Mouse (Mus musculus): ENCODE results near the gene Prm2. TPM values are rescaled to one million over a fixed set of nuclear protein-coding genes. Genes with fewer than 3 reads are reported as not detected.

Prm2 gene
- polyA plus RNA-seq (2015; fragmentation: Nextera tagmentation; extraction: Ambion mirVana), result not detected in 2 replicates

GRCm38 (mm10) chr16:10796034-10796433 lies at the start of gene Prm2:
Prm2 (minus strand) TSS chr16:10796134.
- no peak within 1 kb of the TSS for H3K4me3 ChIP-seq

GRCm38 (mm10) chr16:10844319-10844670 lies 48.4 kb upstream of the Prm2 start:
- 72% methylated on average over 6 of the region's 6 CpGs for WGBS
- ATAC-seq (ENCODE audit: low read depth), result no peak
- no peak overlapping the region for H3K9ac ChIP-seq
- H3K27ac ChIP-seq (replicated peaks), result no peak overlapping the region
- peak overlapping the region; percentile 45 for H3K4me2 ChIP-seq
- H3K9me3 ChIP-seq, result no peaks in the 10 kb centered on the region
- H3K27me3 ChIP-seq, result no peaks in the 10 kb centered on the region
- H3K36me3 ChIP-seq, result no peaks in the 10 kb centered on the region
- no peak overlapping the region for H3K4me3 ChIP-seq
- H3K4me1 ChIP-seq (replicated peaks), result peaks cover 18% of the 10 kb centered on the region; the same call in 1 of the 2 replicates

More at GRCm38 (mm10) chr16:10796034-10796433, at the start of gene Prm2:
- H3K9ac ChIP-seq, result no peak within 1 kb of the TSS
- no peak within 1 kb of the TSS for H3K4me2 ChIP-seq
- 80% methylated on average over 6 of the region's 6 CpGs for WGBS
- no peaks in the 10 kb centered on the region for H3K36me3 ChIP-seq
- H3K27ac ChIP-seq (replicated peaks), result no peak within 1 kb of the TSS
- H3K4me1 ChIP-seq (replicated peaks), result no peaks in the 10 kb centered on the region
- H3K9me3 ChIP-seq, result no peaks in the 10 kb centered on the region
- ATAC-seq (ENCODE audit: low read depth), result no peak
- peaks cover 23% of the 10 kb centered on the region for H3K27me3 ChIP-seq

GRCm38 (mm10) chr16:10843486-10844318 lies 47.8 kb upstream of the Prm2 start:
- H3K9me3 ChIP-seq, result no peaks in the 10 kb centered on the region
- H3K36me3 ChIP-seq, result no peaks in the 10 kb centered on the region
- no peak overlapping the region; the same call in 1 of the 2 replicates for H3K27ac ChIP-seq (replicated peaks)
- peak overlapping the region; percentile 45 for H3K4me2 ChIP-seq
- no peak for ATAC-seq (ENCODE audit: low read depth)
- peaks cover 21% of the 10 kb centered on the region; the same call in 1 of the 2 replicates for H3K4me1 ChIP-seq (replicated peaks)
- no peak overlapping the region; the same call in 1 of the 2 replicates for H3K4me3 ChIP-seq
- no peaks in the 10 kb centered on the region for H3K27me3 ChIP-seq
- 28% methylated on average over 18 of the region's 18 CpGs for WGBS
- H3K9ac ChIP-seq, result peak overlapping the region; percentile 26; the same call in 1 of the 2 replicates

- Histone ChIP-seq H3K27me3 (no peaks in the 10 kb centered on the region), H3K4me2 (no peak overlapping the region), H3K36me3 (no peaks in the 10 kb centered on the region), H3K4me1 (replicated peaks) (peaks cover 30% of the 10 kb centered on the region), H3K4me3 (no peak overlapping the region), H3K27ac (replicated peaks) (no peak overlapping the region), H3K9me3 (no peaks in the 10 kb centered on the region), H3K9ac (no peak overlapping the region)
- ATAC-seq (ENCODE audit: low read depth), result no peak
- 50% methylated on average over 4 of the region's 4 CpGs for WGBS
Observed at GRCm38 (mm10) chr16:10842282-10842855, 46.4 kb upstream of the Prm2 start.

- WGBS, result 91% methylated on average over 14 of the region's 14 CpGs
- H3K36me3 ChIP-seq, result no peaks in the 10 kb centered on the region
- no peak overlapping the region for H3K9ac ChIP-seq
- ATAC-seq (ENCODE audit: low read depth), result no peak
- H3K27ac ChIP-seq (replicated peaks), result no peak overlapping the region
- H3K27me3 ChIP-seq, result no peaks in the 10 kb centered on the region
- H3K4me2 ChIP-seq, result no peak overlapping the region
- no peak overlapping the region for H3K4me3 ChIP-seq
- no peaks in the 10 kb centered on the region for H3K9me3 ChIP-seq
- H3K4me1 ChIP-seq (replicated peaks), result peaks cover 28% of the 10 kb centered on the region
Observed at GRCm38 (mm10) chr16:10840018-10840417, 44.1 kb upstream of the Prm2 start.

- Histone ChIP-seq H3K4me1 (replicated peaks) (peaks cover 25% of the 10 kb centered on the region), H3K27me3 (no peaks in the 10 kb centered on the region), H3K9me3 (no peaks in the 10 kb centered on the region), H3K4me3 (no peak overlapping the region), H3K27ac (replicated peaks) (no peak overlapping the region), H3K4me2 (no peak overlapping the region), H3K9ac (no peak overlapping the region), H3K36me3 (no peaks in the 10 kb centered on the region)
- WGBS, result 29% methylated on average over 10 of the region's 10 CpGs
- no peak for ATAC-seq (ENCODE audit: low read depth)
Observed at GRCm38 (mm10) chr16:10838487-10839245, 42.7 kb upstream of the Prm2 start.

- Histone ChIP-seq H3K27me3 (no peaks in the 10 kb centered on the region), H3K4me2 (no peak overlapping the region), H3K9me3 (no peaks in the 10 kb centered on the region), H3K27ac (replicated peaks) (no peak overlapping the region), H3K4me3 (no peak overlapping the region), H3K4me1 (replicated peaks) (peaks cover 22% of the 10 kb centered on the region), H3K9ac (no peak overlapping the region), H3K36me3 (no peaks in the 10 kb centered on the region)
- 85% methylated on average over 1 of the region's 1 CpGs for WGBS
- no peak for ATAC-seq (ENCODE audit: low read depth)
Observed at GRCm38 (mm10) chr16:10837903-10838302, 42.0 kb upstream of the Prm2 start.

GRCm38 (mm10) chr16:10837250-10837649 lies 41.3 kb upstream of the Prm2 start:
- 87% methylated on average over 3 of the region's 3 CpGs for WGBS

GRCm38 (mm10) chr16:10836388-10836787 lies 40.5 kb upstream of the Prm2 start:
- H3K36me3 ChIP-seq, result no peaks in the 10 kb centered on the region
- no peak overlapping the region for H3K4me3 ChIP-seq
- ATAC-seq (ENCODE audit: low read depth), result no peak
- no peaks in the 10 kb centered on the region for H3K27me3 ChIP-seq
- H3K9me3 ChIP-seq, result no peaks in the 10 kb centered on the region
- no peak overlapping the region for H3K4me2 ChIP-seq
- WGBS, result 95% methylated on average over 3 of the region's 3 CpGs
- H3K9ac ChIP-seq, result no peak overlapping the region
- H3K4me1 ChIP-seq (replicated peaks), result peaks cover 22% of the 10 kb centered on the region
- no peak overlapping the region for H3K27ac ChIP-seq (replicated peaks)

More at GRCm38 (mm10) chr16:10837250-10837649, 41.3 kb upstream of the Prm2 start:
- Histone ChIP-seq H3K27ac (replicated peaks) (no peak overlapping the region), H3K9me3 (no peaks in the 10 kb centered on the region), H3K36me3 (no peaks in the 10 kb centered on the region), H3K4me2 (no peak overlapping the region), H3K9ac (no peak overlapping the region), H3K27me3 (no peaks in the 10 kb centered on the region), H3K4me3 (no peak overlapping the region), H3K4me1 (replicated peaks) (peaks cover 22% of the 10 kb centered on the region)
- ATAC-seq (ENCODE audit: low read depth), result no peak

GRCm38 (mm10) chr16:10834911-10835587 lies 39.1 kb upstream of the Prm2 start, which contains the start of gene Rmi2:
Rmi2 (plus strand) TSS chr16:10835059.
- ATAC-seq (ENCODE audit: low read depth), result peak; percentile 90
- H3K27me3 ChIP-seq, result no peaks in the 10 kb centered on the region
- no peaks in the 10 kb centered on the region for H3K36me3 ChIP-seq
- WGBS, result 1% methylated on average over 38 of the region's 69 CpGs
- H3K4me1 ChIP-seq (replicated peaks), result peaks cover 22% of the 10 kb centered on the region
- no peak within 1 kb of the TSS for H3K27ac ChIP-seq (replicated peaks)
- H3K4me3 ChIP-seq, result peak within 1 kb of the TSS; percentile 80
- no peaks in the 10 kb centered on the region for H3K9me3 ChIP-seq
- H3K9ac ChIP-seq, result peak within 1 kb of the TSS; percentile 73
- peak within 1 kb of the TSS; percentile 94 for H3K4me2 ChIP-seq

- H3K9ac ChIP-seq, result peak overlapping the region; percentile 73
- H3K9me3 ChIP-seq, result no peaks in the 10 kb centered on the region
- WGBS, result 10% methylated on average over 12 of the region's 12 CpGs
- H3K27me3 ChIP-seq, result no peaks in the 10 kb centered on the region
- no peak for ATAC-seq (ENCODE audit: low read depth)
- H3K4me3 ChIP-seq, result peak overlapping the region; percentile 80
- H3K27ac ChIP-seq (replicated peaks), result no peak overlapping the region
- H3K4me1 ChIP-seq (replicated peaks), result peaks cover 22% of the 10 kb centered on the region
- H3K36me3 ChIP-seq, result no peaks in the 10 kb centered on the region
- peak overlapping the region; percentile 94 for H3K4me2 ChIP-seq
Observed at GRCm38 (mm10) chr16:10834542-10834910, 38.6 kb upstream of the Prm2 start.

Data from neural tube, embryonic 13.5 days (tissue).